Mouse (Mus musculus): ENCODE measurements around the gene Klf14. TPM values are rescaled to one million over a fixed set of nuclear protein-coding genes. Genes with fewer than 3 reads are reported as not detected.

The Klf14 gene
- polyA plus RNA-seq (2015; fragmentation: Nextera tagmentation; extraction: Ambion mirVana) = 10.1 and 12.6 TPM in 2 replicates

- 0 out of 2 replicates have a peak, but pooled peaks cover 11% of the 10 kb centered on the region for H3K36me3 ChIP-seq
- peak within 1 kb of the TSS; percentile 56 for H3K4me3 ChIP-seq
- H3K9me3 ChIP-seq = peaks cover 23% of the 10 kb centered on the region
- peak within 1 kb of the TSS; percentile 45 for H3K9ac ChIP-seq
- H3K4me2 ChIP-seq = peak within 1 kb of the TSS; percentile 76
- H3K27me3 ChIP-seq = peaks cover 41% of the 10 kb centered on the region
- H3K27ac ChIP-seq = peak within 1 kb of the TSS; percentile 76
- ATAC-seq (ENCODE audit: insufficient number of reproducible peaks, low FRiP score, low TSS enrichment, low read depth) = 0 out of 2 replicates have a peak, but pooled peaks have one; percentile 30
- WGBS = under 1% methylated on average over 74 of the region's 75 CpGs
- peaks cover 7% of the 10 kb centered on the region; the same call in 1 of the 2 replicates for H3K4me1 ChIP-seq
These were observed at the start of gene Klf14 for GRCm38 (mm10) chr6:30958736-30959540. TSS of gene Klf14 (minus strand) at chr6:30959078.

DNA sequence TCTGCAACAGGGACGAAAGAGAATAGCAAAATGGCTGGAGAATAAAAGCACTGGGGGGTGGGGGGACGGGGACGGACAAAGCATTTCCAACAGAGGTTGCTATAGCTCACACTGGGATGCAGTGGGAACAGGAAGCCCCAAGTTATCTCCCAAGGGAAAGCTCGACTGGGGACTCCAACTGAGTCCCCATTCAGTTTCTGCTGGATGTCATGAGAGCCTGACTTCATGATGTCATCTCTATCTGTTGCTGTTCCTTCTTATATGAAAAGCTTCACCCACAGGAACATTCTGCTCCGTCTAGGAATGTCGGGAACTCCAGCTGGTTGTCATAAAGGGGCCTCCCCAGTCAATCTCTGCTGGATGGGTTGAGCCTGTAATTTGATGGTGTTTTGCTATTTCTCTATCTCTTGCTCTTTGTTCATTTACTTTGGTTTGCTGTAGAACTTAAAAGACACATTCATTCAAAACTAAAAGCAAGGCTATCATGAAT lies 47.3 kb upstream of the Klf14 start:
- Histone ChIP-seq H3K9ac (no peak overlapping the region), H3K27ac (0 out of 2 replicates have a peak overlapping the region, but pooled peaks have one; percentile 63), H3K4me3 (no peak overlapping the region), H3K4me2 (no peak overlapping the region), H3K27me3 (no peaks in the 10 kb centered on the region), H3K9me3 (no peaks in the 10 kb centered on the region), H3K36me3 (no peaks in the 10 kb centered on the region), H3K4me1 (peaks cover 8% of the 10 kb centered on the region)
- WGBS = 67% methylated on average over 6 of the region's 6 CpGs
- no peak for ATAC-seq (ENCODE audit: insufficient number of reproducible peaks, low FRiP score, low TSS enrichment, low read depth)

DNA sequence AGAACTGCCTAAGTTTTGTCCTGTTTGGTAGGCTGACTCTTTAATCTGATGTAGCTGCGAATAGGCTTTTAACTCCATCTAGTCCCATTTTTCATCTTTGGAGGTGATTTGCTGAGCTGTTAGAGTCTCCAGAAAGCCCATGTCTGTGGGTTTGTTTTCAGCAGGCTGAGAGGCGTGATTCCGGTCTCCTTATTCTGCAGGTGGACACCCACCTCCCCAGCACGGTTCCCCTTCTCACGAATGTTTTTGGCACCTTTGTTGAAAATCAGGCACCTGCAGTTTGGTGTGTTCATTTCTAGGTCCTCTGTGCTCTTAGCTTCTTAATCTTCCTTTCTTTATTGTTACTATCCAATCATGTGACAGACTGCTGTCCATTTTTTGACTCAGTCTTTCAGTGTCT lies 27.5 kb upstream of the Klf14 start:
- WGBS = 84% methylated on average over 5 of the region's 5 CpGs
- Histone ChIP-seq H3K27ac (no peak overlapping the region), H3K4me3 (no peak overlapping the region), H3K4me2 (no peak overlapping the region), H3K4me1 (peaks cover 3% of the 10 kb centered on the region; the same call in 1 of the 2 replicates), H3K9ac (no peak overlapping the region), H3K27me3 (no peaks in the 10 kb centered on the region), H3K36me3 (no peaks in the 10 kb centered on the region), H3K9me3 (no peaks in the 10 kb centered on the region)
- ATAC-seq (ENCODE audit: insufficient number of reproducible peaks, low FRiP score, low TSS enrichment, low read depth) = no peak

- 70% methylated on average over 4 of the region's 4 CpGs for WGBS
- Histone ChIP-seq H3K27ac (no peak overlapping the region), H3K4me1 (peaks cover 9% of the 10 kb centered on the region; the same call in 1 of the 2 replicates), H3K4me3 (no peak overlapping the region), H3K27me3 (no peaks in the 10 kb centered on the region), H3K36me3 (no peaks in the 10 kb centered on the region), H3K9ac (no peak overlapping the region), H3K9me3 (no peaks in the 10 kb centered on the region), H3K4me2 (no peak overlapping the region)
- ATAC-seq (ENCODE audit: insufficient number of reproducible peaks, low FRiP score, low TSS enrichment, low read depth) = no peak
These were observed 24.1 kb upstream of the Klf14 start for GRCm38 (mm10) chr6:30983021-30983420.

DNA sequence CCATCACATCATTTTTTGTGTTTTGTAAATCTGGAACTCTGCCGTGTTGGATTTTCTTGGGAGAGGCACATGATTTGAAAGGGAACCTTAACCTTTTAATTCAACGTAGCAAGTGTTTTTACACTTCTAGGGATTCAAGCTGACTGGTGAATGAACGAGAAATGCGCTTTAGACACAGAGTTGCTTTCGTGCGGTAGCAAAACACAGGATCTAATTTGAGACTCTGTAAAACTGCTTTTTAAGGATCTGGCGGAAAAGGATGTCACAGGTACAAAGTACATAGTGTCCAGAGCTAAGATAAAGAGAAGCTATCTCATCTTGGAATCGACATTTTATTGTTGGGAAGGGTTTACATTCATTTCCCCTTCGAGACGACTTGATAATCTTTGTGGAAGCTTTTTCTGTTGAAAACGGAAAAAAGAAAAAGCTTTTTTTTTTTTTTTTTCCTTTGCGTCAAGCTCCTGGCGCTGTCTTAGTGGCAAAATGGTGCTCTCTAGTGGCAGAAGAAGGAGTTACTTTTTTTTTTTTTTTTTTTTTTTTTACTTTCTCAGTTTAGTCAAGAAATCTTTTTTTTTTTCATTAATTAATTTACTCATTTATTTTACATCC lies 23.6 kb upstream of the Klf14 start:
- H3K9me3 ChIP-seq = no peaks in the 10 kb centered on the region
- no peak for ATAC-seq (ENCODE audit: insufficient number of reproducible peaks, low FRiP score, low TSS enrichment, low read depth)
- H3K36me3 ChIP-seq = no peaks in the 10 kb centered on the region
- H3K4me2 ChIP-seq = peak overlapping the region; percentile 42
- H3K4me1 ChIP-seq = peaks cover 9% of the 10 kb centered on the region; the same call in 1 of the 2 replicates
- no peak overlapping the region; the same call in 1 of the 2 replicates for H3K9ac ChIP-seq
- WGBS = 9% methylated on average over 13 of the region's 13 CpGs
- peak overlapping the region; percentile 34 for H3K4me3 ChIP-seq
- H3K27me3 ChIP-seq = no peaks in the 10 kb centered on the region
- H3K27ac ChIP-seq = peak overlapping the region; percentile 69

GRCm38 (mm10) chr6:30981351-30981750 lies 22.5 kb upstream of the Klf14 start:
- no peaks in the 10 kb centered on the region for H3K9me3 ChIP-seq
- no peaks in the 10 kb centered on the region for H3K36me3 ChIP-seq
- no peak for ATAC-seq (ENCODE audit: insufficient number of reproducible peaks, low FRiP score, low TSS enrichment, low read depth)
- H3K4me3 ChIP-seq = no peak overlapping the region
- peaks cover 9% of the 10 kb centered on the region; the same call in 1 of the 2 replicates for H3K4me1 ChIP-seq
- H3K27ac ChIP-seq = no peak overlapping the region
- WGBS = 83% methylated on average over 5 of the region's 5 CpGs
- H3K27me3 ChIP-seq = no peaks in the 10 kb centered on the region
- H3K9ac ChIP-seq = no peak overlapping the region
- H3K4me2 ChIP-seq = no peak overlapping the region

- Histone ChIP-seq H3K36me3 (no peaks in the 10 kb centered on the region), H3K9me3 (no peaks in the 10 kb centered on the region), H3K4me1 (peaks cover 9% of the 10 kb centered on the region; the same call in 1 of the 2 replicates), H3K27me3 (no peaks in the 10 kb centered on the region), H3K27ac (0 out of 2 replicates have a peak overlapping the region, but pooled peaks have one; percentile 24), H3K9ac (no peak overlapping the region), H3K4me3 (no peak overlapping the region), H3K4me2 (no peak overlapping the region)
- peak; percentile 48; the same call in 1 of the 2 replicates for ATAC-seq (ENCODE audit: insufficient number of reproducible peaks, low FRiP score, low TSS enrichment, low read depth)
- WGBS = 33% methylated on average over 1 of the region's 1 CpGs
These were observed 19.7 kb upstream of the Klf14 start for GRCm38 (mm10) chr6:30978615-30979014.

- no peak for ATAC-seq (ENCODE audit: insufficient number of reproducible peaks, low FRiP score, low TSS enrichment, low read depth)
- Histone ChIP-seq H3K36me3 (no peaks in the 10 kb centered on the region), H3K27me3 (no peaks in the 10 kb centered on the region), H3K4me2 (no peak overlapping the region), H3K9ac (no peak overlapping the region), H3K27ac (no peak overlapping the region), H3K4me3 (no peak overlapping the region), H3K9me3 (no peaks in the 10 kb centered on the region), H3K4me1 (no peaks in the 10 kb centered on the region)
- WGBS = 69% methylated on average over 1 of the region's 1 CpGs
These were observed 13.2 kb upstream of the Klf14 start for GRCm38 (mm10) chr6:30972121-30972520.

DNA sequence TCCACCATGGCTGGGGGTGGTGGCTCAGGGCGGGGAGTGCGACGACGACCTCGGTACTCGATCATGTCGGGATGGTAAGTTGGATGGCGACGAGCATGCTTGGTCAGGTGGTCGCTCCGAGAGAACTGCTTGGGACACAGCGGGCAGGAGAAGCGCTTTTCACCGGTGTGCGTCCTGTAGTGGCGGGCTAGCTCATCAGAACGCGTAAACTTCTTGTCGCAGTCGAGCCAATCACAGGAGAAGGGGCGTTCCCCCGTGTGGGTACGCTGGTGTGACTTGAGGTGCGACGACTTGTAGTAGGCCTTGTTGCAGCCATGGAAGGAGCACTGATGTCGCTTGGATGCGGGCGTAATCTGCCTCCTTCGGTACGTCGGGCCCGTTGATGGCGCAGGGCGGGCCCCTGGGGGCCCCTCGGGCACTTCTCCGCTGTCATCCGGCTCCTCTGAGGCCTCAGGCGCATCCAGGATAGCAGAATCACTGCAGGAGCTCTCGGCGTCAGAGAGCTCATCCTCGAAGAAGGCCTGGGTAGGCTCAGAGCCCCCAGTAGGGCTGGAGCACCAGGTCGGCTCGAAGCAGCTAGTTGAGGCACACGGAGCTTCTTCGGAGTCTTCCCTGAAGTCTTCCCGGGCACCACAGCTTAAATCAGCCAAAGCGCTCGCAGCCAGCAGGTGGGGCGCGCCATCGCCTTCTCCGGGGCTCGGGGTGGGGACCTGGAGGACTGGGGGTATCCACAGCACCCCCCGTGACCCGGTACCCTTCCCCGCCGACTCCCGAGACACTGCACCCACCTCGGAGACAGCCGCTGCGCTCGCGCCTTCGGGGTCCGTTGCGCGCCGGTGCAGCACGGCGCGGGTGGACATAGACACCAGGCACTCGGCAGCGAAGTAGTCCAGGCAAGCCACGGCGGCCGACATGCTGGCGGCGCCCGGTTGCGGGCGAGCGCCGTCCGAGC lies 818 bp downstream of the Klf14 start:
- H3K9ac ChIP-seq = peak overlapping the region; percentile 45
- peaks cover 23% of the 10 kb centered on the region for H3K9me3 ChIP-seq
- peaks cover 7% of the 10 kb centered on the region; the same call in 1 of the 2 replicates for H3K4me1 ChIP-seq
- ATAC-seq (ENCODE audit: insufficient number of reproducible peaks, low FRiP score, low TSS enrichment, low read depth) = 0 out of 2 replicates have a peak, but pooled peaks have one; percentile 24
- H3K27me3 ChIP-seq = peaks cover 34% of the 10 kb centered on the region
- 7% methylated on average over 84 of the region's 84 CpGs for WGBS
- H3K36me3 ChIP-seq = 0 out of 2 replicates have a peak, but pooled peaks cover 11% of the 10 kb centered on the region
- H3K4me3 ChIP-seq = peak overlapping the region; percentile 56
- peak overlapping the region; percentile 76 for H3K4me2 ChIP-seq
- peak overlapping the region; percentile 76 for H3K27ac ChIP-seq

GRCm38 (mm10) chr6:30939264-30939663 lies 19.6 kb downstream of the Klf14 start:
- Histone ChIP-seq H3K27me3 (no peaks in the 10 kb centered on the region), H3K9me3 (no peaks in the 10 kb centered on the region), H3K9ac (no peak overlapping the region), H3K36me3 (no peaks in the 10 kb centered on the region), H3K4me2 (no peak overlapping the region), H3K4me1 (no peaks in the 10 kb centered on the region), H3K4me3 (no peak overlapping the region), H3K27ac (no peak overlapping the region)
- no peak for ATAC-seq (ENCODE audit: insufficient number of reproducible peaks, low FRiP score, low TSS enrichment, low read depth)
- 45% methylated on average over 5 of the region's 5 CpGs for WGBS

GRCm38 (mm10) chr6:30922821-30923220 lies 36.1 kb downstream of the Klf14 start:
- no peak overlapping the region for H3K9ac ChIP-seq
- no peak overlapping the region for H3K27ac ChIP-seq
- no peaks in the 10 kb centered on the region for H3K9me3 ChIP-seq
- no peaks in the 10 kb centered on the region for H3K27me3 ChIP-seq
- WGBS = 48% methylated on average over 2 of the region's 2 CpGs
- H3K4me1 ChIP-seq = peaks cover 6% of the 10 kb centered on the region; the same call in 1 of the 2 replicates
- no peak overlapping the region for H3K4me2 ChIP-seq
- H3K36me3 ChIP-seq = no peaks in the 10 kb centered on the region
- no peak for ATAC-seq (ENCODE audit: insufficient number of reproducible peaks, low FRiP score, low TSS enrichment, low read depth)
- no peak overlapping the region for H3K4me3 ChIP-seq

Measured in limb, embryonic 15.5 days (tissue).